Mouse (Mus musculus) neutrophil, adult 5-6 weeks (primary cell): Measurements from ENCODE around the gene Zbtb1. TPM values are rescaled to one million over a fixed set of nuclear protein-coding genes. Genes with fewer than 3 reads are reported as not detected.
A peak's percentile ranks its signal among the peaks of the same experiment; 100 is the strongest.

Source experiments
- ATAC-seq: fragments of 151-379, 151-347 bp; 2 replicates; pipeline ENCODE4 v1.8.0; 2017; ENCODE audit warnings: mild to moderate bottlenecking, moderate TSS enrichment; ENCODE audit not compliant: insufficient number of reproducible peaks, poor library complexity, low FRiP score, severe bottlenecking; ENCODE audit errors: extremely low read depth
- total RNA-seq: library from RNA; stranded (forward); fragments of 200-1000 nt; gene quantifications from 2 replicates; pipeline ENCODE4 v1.2.3, GENCODE M21; 2017

Zbtb1 gene
- total RNA-seq, 1 experiment from 2014 or later: 20.1 TPM

- ATAC-seq: no peak
Observed at GRCm38 (mm10) chr12:76397281-76397680, 27.2 kb downstream of the Zbtb1 start.

- no peak for ATAC-seq
Observed at GRCm38 (mm10) chr12:76401674-76402073, 31.6 kb downstream of the Zbtb1 start.

- peak; percentile 43 for ATAC-seq
Observed at GRCm38 (mm10) chr12:76402991-76403885, 33.2 kb downstream of the Zbtb1 start.

- ATAC-seq: peak; percentile 84
Observed at GRCm38 (mm10) chr12:76403886-76404537, 33.9 kb downstream of the Zbtb1 start, which contains the start of gene Hspa2. TSS of gene Hspa2 (plus strand) at chr12:76404176.

- ATAC-seq: no peak
Observed at GRCm38 (mm10) chr12:76404836-76405182, 34.7 kb downstream of the Zbtb1 start.

- no peak for ATAC-seq
Observed at GRCm38 (mm10) chr12:76405183-76405970, 35.3 kb downstream of the Zbtb1 start.

- no peak for ATAC-seq
Observed at GRCm38 (mm10) chr12:76405971-76406370, 35.9 kb downstream of the Zbtb1 start.

- no peak for ATAC-seq
Observed at GRCm38 (mm10) chr12:76407184-76407583, 37.1 kb downstream of the Zbtb1 start.

GRCm38 (mm10) chr12:76409166-76409565, 39.1 kb downstream of the Zbtb1 start:
- ATAC-seq: no peak

- ATAC-seq: peak; percentile 58; the same call in 1 of the 2 replicates
Observed at GRCm38 (mm10) chr12:76415383-76416010, 45.4 kb downstream of the Zbtb1 start.

- ATAC-seq: no peak
Observed at GRCm38 (mm10) chr12:76417433-76417854, 47.4 kb downstream of the Zbtb1 start, which contains the start of gene Ppp1r36. TSS of gene Ppp1r36 (plus strand) at chr12:76417538.

- ATAC-seq: no peak
Observed at GRCm38 (mm10) chr12:76418346-76418745, 48.3 kb downstream of the Zbtb1 start.

- no peak for ATAC-seq
Observed at GRCm38 (mm10) chr12:76425256-76425655, 55.2 kb downstream of the Zbtb1 start.

- no peak for ATAC-seq
Observed at GRCm38 (mm10) chr12:76427546-76427945, 57.5 kb downstream of the Zbtb1 start.

- no peak for ATAC-seq
Observed at GRCm38 (mm10) chr12:76430879-76431406, 60.9 kb downstream of the Zbtb1 start.

- no peak for ATAC-seq
Observed at GRCm38 (mm10) chr12:76431431-76431830, 61.4 kb downstream of the Zbtb1 start.

- no peak for ATAC-seq
Observed at GRCm38 (mm10) chr12:76434111-76434510, 64.0 kb downstream of the Zbtb1 start.

GRCm38 (mm10) chr12:76435084-76435483, 65.0 kb downstream of the Zbtb1 start:
- no peak for ATAC-seq

GRCm38 (mm10) chr12:76435549-76435948, 65.5 kb downstream of the Zbtb1 start:
- ATAC-seq: no peak
